Mouse (Mus musculus) limb, embryonic 13.5 days (tissue): ENCODE measurements around the gene Slc6a12. TPM values are rescaled to one million over a fixed set of nuclear protein-coding genes. Genes with fewer than 3 reads are reported as not detected.

Experiments used
- ATAC-seq: fragments of 200-750 bp; cut with Nextera tagmentation; 2 replicates; pipeline ENCODE4 v1.8.0; 2017; ENCODE audit warnings: low read depth, moderate number of reproducible peaks, moderate TSS enrichment; ENCODE audit not compliant: low FRiP score
- H3K27ac ChIP-seq: fragments of 300-500 bp; sonication (generic); 2 replicates; pipeline ENCODE4 v1.5.1; 2015; ENCODE audit warnings: inconsistent platforms, mild to moderate bottlenecking, moderate library complexity
- H3K27me3 ChIP-seq: fragments of 300-500 bp; sonication (generic); 2 replicates; pipeline ENCODE4 v1.6.1; 2015; ENCODE audit warnings: mild to moderate bottlenecking, inconsistent platforms
- H3K36me3 ChIP-seq: fragments of 300-500 bp; sonication (generic); 2 replicates; pipeline ENCODE4 v1.6.1; 2015; ENCODE audit warnings: inconsistent platforms, mild to moderate bottlenecking, moderate library complexity
- H3K4me1 ChIP-seq: fragments of 300-500 bp; sonication (generic); 2 replicates; pipeline ENCODE4 v1.6.1; 2015; ENCODE audit warnings: inconsistent platforms
- H3K4me2 ChIP-seq: fragments of 300-500 bp; sonication (generic); replicated peaks from 2 replicates; pipeline ENCODE4 v1.6.1; 2015; ENCODE audit warnings: inconsistent platforms, mild to moderate bottlenecking, moderate library complexity
- H3K4me3 ChIP-seq: fragments of 300-500 bp; sonication (generic); 2 replicates; pipeline ENCODE4 v1.5.1; 2015; ENCODE audit warnings: moderate library complexity, mild to moderate bottlenecking, inconsistent platforms
- H3K9ac ChIP-seq: fragments of 300-500 bp; sonication (generic); 2 replicates; pipeline ENCODE4 v1.6.1; 2015; ENCODE audit warnings: mild to moderate bottlenecking, inconsistent platforms
- H3K9me3 ChIP-seq: fragments of 300-500 bp; sonication (generic); 2 replicates; pipeline ENCODE4 v1.6.1; 2016; ENCODE audit warnings: inconsistent platforms
- WGBS: fragments of 180-500 bp; shearing (Covaris S2); methylation state at CpG from one replicate; pipeline ENCODE4 v1.1.7; 2015; 5-methylcytosine and 5-hydroxymethylcytosine counted together
- polyA plus RNA-seq: library from polyadenylated mRNA; unstranded; fragments of >200 nt; fragmentation: Nextera tagmentation; extraction: Ambion mirVana; gene quantifications from 2 replicates; pipeline ENCODE4 v1.2.1, GENCODE M21; 2015

Slc6a12 gene
- polyA plus RNA-seq, 1 experiment from 2014 or later, result not detected

DNA sequence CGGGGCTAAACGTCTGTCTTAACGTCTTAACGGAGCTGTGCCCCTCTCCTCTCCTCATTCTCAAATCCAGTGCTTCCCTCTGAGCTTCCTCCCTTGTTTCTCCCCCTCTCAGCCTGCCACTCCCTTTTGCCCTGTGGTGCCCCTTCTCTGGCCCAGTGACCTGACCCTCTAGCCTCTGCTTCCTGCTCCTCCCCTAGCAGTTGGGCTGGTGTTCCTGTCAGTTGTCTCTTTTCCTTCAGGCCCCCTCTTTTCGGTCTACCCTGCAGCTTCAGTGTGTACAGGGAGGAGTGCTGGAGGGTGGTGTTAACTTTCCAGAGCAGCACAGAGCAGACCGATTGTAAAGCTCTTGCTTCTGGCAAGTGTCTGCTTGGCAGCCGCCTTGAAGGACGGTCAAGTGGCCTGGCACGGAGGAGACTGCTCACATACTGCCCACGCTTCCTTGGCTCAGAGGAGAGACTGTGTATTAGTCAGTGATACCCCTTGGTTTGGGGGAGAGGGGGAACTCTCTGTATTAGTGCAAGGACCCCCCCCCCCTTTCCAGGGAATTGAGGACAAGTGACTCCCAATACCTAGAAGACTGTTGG, 16.3 kb upstream of the Slc6a12 start:
- Histone ChIP-seq H3K9ac (no peak overlapping the region; the same call in 1 of the 2 replicates), H3K9me3 (no peaks in the 10 kb centered on the region), H3K27me3 (no peaks in the 10 kb centered on the region), H3K27ac (no peak overlapping the region), H3K4me1 (peaks cover 17% of the 10 kb centered on the region), H3K36me3 (no peaks in the 10 kb centered on the region), H3K4me3 (no peak overlapping the region), H3K4me2 (no peak overlapping the region)
- WGBS, result 38% methylated on average over 10 of the region's 10 CpGs
- no peak for ATAC-seq

DNA sequence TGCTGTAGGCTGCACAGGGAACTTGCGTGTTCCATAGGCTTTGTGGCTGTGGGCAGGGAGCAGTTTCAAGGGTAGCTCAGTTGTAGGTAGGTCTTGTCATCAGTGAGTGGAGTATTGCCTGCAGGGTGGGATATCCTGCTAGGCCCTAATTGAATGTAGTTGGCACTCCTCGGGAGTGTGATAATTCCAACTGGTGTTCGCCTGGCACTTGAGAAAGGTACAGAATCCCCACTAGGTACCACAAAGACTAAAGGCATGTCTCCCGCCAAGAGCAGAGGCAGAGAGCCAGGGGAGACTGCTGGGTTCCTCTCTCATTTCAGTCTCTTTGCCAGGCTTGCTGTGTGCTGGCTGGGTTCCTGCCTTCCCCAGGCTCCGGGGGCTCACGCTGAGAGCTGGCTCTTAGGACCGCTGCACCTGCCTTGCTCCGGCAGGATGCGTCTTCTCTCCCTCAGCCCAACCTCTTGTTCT, 14.4 kb upstream of the Slc6a12 start:
- no peak overlapping the region for H3K4me3 ChIP-seq
- no peak for ATAC-seq
- no peaks in the 10 kb centered on the region for H3K36me3 ChIP-seq
- no peak overlapping the region for H3K4me2 ChIP-seq
- 59% methylated on average over 9 of the region's 9 CpGs for WGBS
- no peak overlapping the region for H3K9ac ChIP-seq
- peaks cover 17% of the 10 kb centered on the region for H3K4me1 ChIP-seq
- H3K27me3 ChIP-seq, result no peaks in the 10 kb centered on the region
- H3K27ac ChIP-seq, result no peak overlapping the region
- H3K9me3 ChIP-seq, result no peaks in the 10 kb centered on the region

DNA sequence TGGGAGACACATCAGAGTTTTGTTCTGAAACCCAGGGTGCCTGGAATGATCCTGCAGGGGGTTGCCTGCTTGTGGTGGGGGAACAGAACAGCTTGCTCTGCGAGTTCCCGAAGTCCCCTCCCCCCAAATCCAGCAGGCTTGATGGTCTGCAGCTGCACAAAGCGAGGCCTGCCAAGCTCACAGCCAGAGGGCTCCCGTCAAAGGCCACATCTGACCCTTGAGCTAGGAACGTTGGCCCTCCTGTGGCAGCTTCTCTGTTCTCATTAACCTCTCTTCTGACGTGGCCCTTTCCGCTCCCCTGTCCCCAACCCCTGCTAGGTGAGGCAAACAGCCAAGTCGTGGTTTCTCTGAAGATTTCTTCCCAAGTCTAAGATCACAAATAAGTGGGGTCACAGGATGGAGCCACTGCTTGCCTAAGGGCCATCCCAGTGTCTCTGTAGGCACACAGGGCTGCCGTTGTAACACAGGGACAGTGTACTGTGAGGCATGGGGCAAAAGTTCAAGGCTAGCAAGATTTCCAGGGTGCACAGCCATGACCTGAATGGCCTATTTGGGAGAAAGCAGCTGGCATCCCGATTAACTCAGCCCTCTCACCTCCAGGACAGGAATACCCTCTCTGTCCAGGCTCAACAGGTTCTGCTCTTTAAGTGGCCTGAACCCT, 12.9 kb upstream of the Slc6a12 start:
- Histone ChIP-seq H3K4me3 (no peak overlapping the region), H3K36me3 (no peaks in the 10 kb centered on the region), H3K9ac (peak overlapping the region; percentile 31; the same call in 1 of the 2 replicates), H3K4me1 (peaks cover 17% of the 10 kb centered on the region), H3K27ac (no peak overlapping the region), H3K9me3 (no peaks in the 10 kb centered on the region), H3K4me2 (no peak overlapping the region), H3K27me3 (no peaks in the 10 kb centered on the region)
- 0 out of 2 replicates have a peak, but pooled peaks have one; percentile 46 for ATAC-seq
- 12% methylated on average over 10 of the region's 10 CpGs for WGBS

DNA sequence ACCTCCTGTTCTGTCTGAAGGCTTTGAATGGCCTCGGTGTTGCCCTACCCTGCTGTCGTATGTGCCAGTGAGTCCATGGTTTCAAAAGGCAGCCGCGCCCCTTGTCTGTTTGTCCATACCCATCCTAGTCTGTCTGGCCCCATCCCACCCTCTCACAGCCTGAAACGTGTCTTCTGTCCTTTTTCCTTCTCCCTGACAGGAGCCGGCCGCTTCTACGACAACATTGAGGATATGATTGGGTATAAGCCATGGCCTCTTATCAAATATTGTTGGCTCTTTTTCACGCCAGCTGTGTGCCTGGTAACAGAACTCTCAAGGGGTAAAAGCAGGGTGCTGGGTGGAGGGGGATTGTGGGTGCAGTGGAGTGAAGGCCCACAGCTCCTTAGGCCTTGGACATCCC, 7.0 kb upstream of the Slc6a12 start:
- no peak overlapping the region for H3K27ac ChIP-seq
- 83% methylated on average over 9 of the region's 9 CpGs for WGBS
- no peak for ATAC-seq

DNA sequence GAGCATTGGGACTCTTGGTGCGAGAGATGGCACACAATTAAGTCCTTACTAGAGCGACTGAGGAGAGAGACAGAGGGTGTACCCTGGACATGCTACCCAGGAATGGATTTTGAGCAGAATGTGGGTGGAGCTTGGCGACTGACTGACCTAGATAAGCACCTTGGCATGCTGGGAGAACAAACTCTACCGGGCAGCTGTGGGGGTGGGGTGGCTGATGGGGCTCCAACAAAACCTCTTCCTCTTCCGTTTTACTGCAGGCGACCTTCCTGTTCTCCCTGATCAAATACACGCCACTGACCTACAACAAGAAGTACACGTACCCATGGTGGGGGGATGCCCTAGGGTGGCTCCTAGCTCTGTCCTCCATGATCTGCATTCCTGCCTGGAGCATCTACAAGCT, 6.3 kb upstream of the Slc6a12 start:
- Histone ChIP-seq H3K9me3 (no peaks in the 10 kb centered on the region), H3K27me3 (no peaks in the 10 kb centered on the region), H3K4me3 (no peak overlapping the region), H3K36me3 (no peaks in the 10 kb centered on the region), H3K9ac (no peak overlapping the region), H3K4me2 (no peak overlapping the region), H3K27ac (no peak overlapping the region), H3K4me1 (no peaks in the 10 kb centered on the region)
- 60% methylated on average over 8 of the region's 8 CpGs for WGBS
- no peak for ATAC-seq

More for the DNA sequence above, 7.0 kb upstream of the Slc6a12 start:
- Histone ChIP-seq H3K4me3 (no peak overlapping the region), H3K4me1 (no peaks in the 10 kb centered on the region), H3K9ac (no peak overlapping the region), H3K9me3 (no peaks in the 10 kb centered on the region), H3K4me2 (no peak overlapping the region), H3K27me3 (no peaks in the 10 kb centered on the region), H3K36me3 (no peaks in the 10 kb centered on the region)

DNA sequence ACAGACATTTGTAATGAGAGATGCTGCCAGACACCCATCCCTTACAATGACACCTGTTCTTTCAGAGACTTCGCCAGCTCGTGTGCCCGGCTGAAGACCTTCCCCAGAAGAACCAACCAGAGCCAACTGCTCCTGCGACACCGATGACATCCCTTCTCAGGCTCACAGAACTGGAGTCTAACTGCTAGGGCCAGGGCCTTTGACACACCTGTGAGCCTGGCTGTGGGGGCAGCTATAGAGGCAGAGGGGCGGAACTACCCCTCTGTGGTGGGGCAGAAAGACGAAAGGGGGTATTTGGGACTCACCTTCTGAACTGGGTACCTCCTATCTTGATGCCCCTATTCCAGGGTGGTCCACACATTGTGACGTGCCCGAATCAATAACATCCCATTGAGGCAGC, 5.6 kb upstream of the Slc6a12 start:
- 91% methylated on average over 9 of the region's 9 CpGs for WGBS
- H3K27ac ChIP-seq, result no peak overlapping the region
- H3K4me3 ChIP-seq, result no peak overlapping the region
- no peaks in the 10 kb centered on the region for H3K27me3 ChIP-seq
- no peaks in the 10 kb centered on the region for H3K36me3 ChIP-seq
- H3K9me3 ChIP-seq, result no peaks in the 10 kb centered on the region
- H3K9ac ChIP-seq, result no peak overlapping the region
- no peak overlapping the region for H3K4me2 ChIP-seq
- no peak for ATAC-seq
- H3K4me1 ChIP-seq, result no peaks in the 10 kb centered on the region

DNA sequence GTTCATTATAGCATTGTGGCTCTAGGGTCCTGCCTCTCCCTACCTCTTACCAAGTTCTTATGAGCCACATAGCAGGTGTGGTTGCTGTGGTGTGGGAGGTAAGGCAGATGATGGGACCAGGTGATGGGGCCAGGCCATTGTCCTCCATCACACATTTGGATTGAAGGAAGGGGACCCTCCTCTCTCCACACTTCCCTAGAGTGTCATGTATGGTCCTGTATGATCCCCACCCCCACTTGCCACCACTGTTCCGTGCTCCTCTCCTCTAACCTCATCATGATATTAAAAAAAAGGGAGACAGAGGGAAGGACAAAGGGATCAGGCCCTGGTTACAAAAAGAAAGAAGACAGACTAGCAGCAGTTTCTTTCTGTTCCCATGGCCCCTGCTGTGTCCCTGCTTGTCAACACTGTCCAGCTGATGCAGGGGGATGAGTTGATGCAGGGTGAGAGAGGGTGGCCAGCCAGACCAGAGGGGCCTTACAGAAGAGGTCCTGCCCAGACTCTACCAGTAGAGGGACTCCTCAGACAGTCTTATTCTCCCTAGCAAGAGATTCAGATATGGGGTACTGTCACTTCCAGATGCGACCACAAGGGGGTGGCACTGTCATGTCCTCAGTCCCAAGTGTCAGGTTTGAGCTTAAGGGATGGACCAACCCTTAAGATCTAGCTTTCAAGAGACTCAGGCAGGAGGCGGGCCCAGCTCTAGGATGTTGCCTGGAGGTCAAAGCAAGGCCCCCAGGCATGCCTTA, 4.9 kb upstream of the Slc6a12 start:
- Histone ChIP-seq H3K4me1 (no peaks in the 10 kb centered on the region), H3K36me3 (no peaks in the 10 kb centered on the region), H3K4me3 (no peak overlapping the region), H3K9ac (no peak overlapping the region), H3K27ac (no peak overlapping the region), H3K9me3 (no peaks in the 10 kb centered on the region), H3K27me3 (no peaks in the 10 kb centered on the region), H3K4me2 (no peak overlapping the region)
- ATAC-seq, result peak; percentile 50; the same call in 1 of the 2 replicates
- 31% methylated on average over 3 of the region's 3 CpGs for WGBS

DNA sequence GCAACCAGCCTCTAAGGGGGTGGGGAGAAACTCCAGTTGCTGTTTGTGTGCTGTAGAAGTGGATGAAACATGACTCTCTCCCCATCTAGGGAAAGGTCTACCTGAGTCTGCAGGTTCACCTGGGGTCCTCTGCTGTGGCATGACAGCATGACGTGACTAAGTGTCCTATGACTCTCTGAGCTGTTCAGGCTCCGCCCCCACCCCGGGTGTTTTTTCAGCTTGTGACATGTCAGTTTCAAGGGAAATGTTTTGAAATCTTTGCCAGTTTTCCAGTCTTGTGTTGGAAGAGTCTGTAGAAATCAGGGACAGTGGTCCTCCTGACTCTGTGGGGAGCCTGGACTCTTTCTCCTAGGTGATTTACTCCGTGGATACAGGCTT, 4.4 kb upstream of the Slc6a12 start:
- no peak for ATAC-seq
- Histone ChIP-seq H3K4me3 (no peak overlapping the region), H3K27me3 (no peaks in the 10 kb centered on the region), H3K4me2 (no peak overlapping the region), H3K9ac (no peak overlapping the region), H3K9me3 (no peaks in the 10 kb centered on the region), H3K36me3 (no peaks in the 10 kb centered on the region), H3K4me1 (no peaks in the 10 kb centered on the region), H3K27ac (no peak overlapping the region)
- 52% methylated on average over 4 of the region's 4 CpGs for WGBS

DNA sequence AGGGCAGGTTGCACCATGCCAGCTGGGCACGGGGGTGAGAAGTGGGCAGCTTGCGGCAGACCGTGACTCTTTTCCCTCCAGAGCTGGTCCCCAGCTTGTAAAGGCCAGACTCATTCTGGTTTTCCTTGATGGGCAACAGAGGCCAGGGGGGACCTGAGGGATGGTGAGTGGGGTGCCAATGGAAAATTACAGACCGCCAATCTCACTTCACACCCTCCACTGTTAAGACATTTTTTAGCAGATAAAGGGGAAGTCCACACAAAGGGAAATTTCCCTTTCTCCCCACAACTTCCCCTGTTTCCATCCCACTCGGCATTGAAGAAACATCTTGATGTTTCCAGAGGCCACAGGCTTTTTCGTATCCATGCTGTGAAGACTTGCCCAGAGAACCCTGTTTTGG, 1.2 kb upstream of the Slc6a12 start:
- 87% methylated on average over 6 of the region's 6 CpGs for WGBS
- H3K27me3 ChIP-seq, result no peaks in the 10 kb centered on the region
- no peaks in the 10 kb centered on the region for H3K36me3 ChIP-seq
- no peak overlapping the region for H3K4me3 ChIP-seq
- H3K9me3 ChIP-seq, result no peaks in the 10 kb centered on the region
- peaks cover 3% of the 10 kb centered on the region; the same call in 1 of the 2 replicates for H3K4me1 ChIP-seq
- H3K27ac ChIP-seq, result no peak overlapping the region
- no peak overlapping the region for H3K9ac ChIP-seq
- ATAC-seq, result no peak
- no peak overlapping the region for H3K4me2 ChIP-seq

DNA sequence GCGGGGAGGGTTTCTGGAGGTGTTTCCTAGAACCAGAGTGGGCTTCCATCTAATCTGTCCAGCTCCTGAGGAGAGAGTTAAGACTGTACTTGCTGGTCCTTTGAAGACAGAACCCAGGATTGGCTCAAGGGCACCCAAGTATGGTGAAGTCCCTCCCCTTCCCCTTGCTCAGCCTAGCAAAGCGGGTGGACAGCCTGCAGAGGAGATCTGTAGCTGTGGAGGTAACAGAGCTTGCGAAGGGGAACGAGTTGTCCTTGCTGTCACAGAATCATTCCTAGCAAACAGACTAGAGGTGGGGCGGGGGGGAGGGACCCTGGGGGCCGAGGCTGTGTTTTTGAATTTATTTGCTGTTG, 871 bp downstream of the Slc6a12 start:
- WGBS, result 66% methylated on average over 6 of the region's 6 CpGs
- Histone ChIP-seq H3K27me3 (no peaks in the 10 kb centered on the region), H3K27ac (no peak overlapping the region), H3K4me1 (peaks cover 5% of the 10 kb centered on the region; the same call in 1 of the 2 replicates), H3K9me3 (no peaks in the 10 kb centered on the region), H3K4me3 (no peak overlapping the region), H3K4me2 (no peak overlapping the region), H3K36me3 (no peaks in the 10 kb centered on the region), H3K9ac (no peak overlapping the region)
- ATAC-seq, result no peak

DNA sequence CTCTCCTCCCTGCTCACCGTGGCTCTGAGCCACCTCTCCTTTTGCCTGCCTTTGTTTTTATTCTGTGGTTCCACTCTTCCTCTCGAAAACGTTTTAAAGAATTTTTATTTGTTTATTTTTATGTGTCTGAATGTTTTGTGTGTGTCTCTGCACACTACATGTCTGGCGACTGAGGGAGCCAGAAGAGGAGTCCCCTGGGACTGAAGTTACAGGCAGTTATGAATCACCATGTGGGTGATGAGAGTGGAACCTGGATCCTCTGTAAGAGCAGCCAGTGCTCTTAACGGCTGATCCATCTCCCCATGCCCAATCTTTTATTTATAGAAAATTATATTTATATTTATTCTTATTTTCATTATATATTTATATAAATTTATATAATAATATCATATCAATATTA, 1.5 kb downstream of the Slc6a12 start:
- WGBS, result 52% methylated on average over 5 of the region's 5 CpGs
- ATAC-seq, result no peak

DNA sequence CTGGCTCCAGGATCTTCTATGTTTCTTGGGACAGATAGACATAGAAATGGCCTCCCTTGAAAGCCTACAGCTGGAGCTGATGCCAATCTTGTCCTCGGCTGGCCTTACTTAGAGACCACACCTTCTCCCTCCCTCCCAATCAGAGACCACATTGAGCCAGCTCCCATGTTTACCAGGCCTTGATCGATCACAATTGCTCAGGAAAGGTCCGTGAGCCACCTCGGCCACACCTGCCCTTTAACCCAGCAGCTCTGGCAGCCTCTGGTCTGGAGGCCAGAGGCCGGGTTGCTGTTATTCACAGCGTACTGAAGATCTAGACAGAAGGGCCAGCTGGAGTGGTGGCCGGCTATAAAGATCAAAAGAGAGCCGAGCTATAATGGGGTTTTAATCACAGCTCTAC, 3.6 kb downstream of the Slc6a12 start:
- 9% methylated on average over 8 of the region's 8 CpGs for WGBS
- ATAC-seq, result no peak
- Histone ChIP-seq H3K4me1 (peaks cover 5% of the 10 kb centered on the region; the same call in 1 of the 2 replicates), H3K9ac (no peak overlapping the region), H3K27ac (no peak overlapping the region), H3K4me2 (no peak overlapping the region), H3K27me3 (no peaks in the 10 kb centered on the region), H3K9me3 (no peaks in the 10 kb centered on the region), H3K36me3 (no peaks in the 10 kb centered on the region), H3K4me3 (no peak overlapping the region)

More for the DNA sequence above, 1.5 kb downstream of the Slc6a12 start:
- Histone ChIP-seq H3K27me3 (no peaks in the 10 kb centered on the region), H3K9ac (no peak overlapping the region), H3K36me3 (no peaks in the 10 kb centered on the region), H3K9me3 (no peaks in the 10 kb centered on the region), H3K4me1 (peaks cover 5% of the 10 kb centered on the region; the same call in 1 of the 2 replicates), H3K4me2 (no peak overlapping the region), H3K4me3 (no peak overlapping the region), H3K27ac (no peak overlapping the region)
